Mouse (Mus musculus): ENCODE measurements around the gene Cdkal1. TPM values are rescaled to one million over a fixed set of nuclear protein-coding genes. Genes with fewer than 3 reads are reported as not detected.

Gene Cdkal1
- polyA plus RNA-seq, 1 experiment from 2014 or later = 33.9 TPM

- WGBS = 80% methylated on average over 5 of the region's 5 CpGs
- H3K9ac ChIP-seq = no peak overlapping the region
- H3K9me3 ChIP-seq = no peaks in the 10 kb centered on the region
- no peaks in the 10 kb centered on the region for H3K27me3 ChIP-seq
- no peak overlapping the region for H3K4me3 ChIP-seq (replicated peaks)
- H3K4me1 ChIP-seq = no peaks in the 10 kb centered on the region
- no peaks in the 10 kb centered on the region for H3K36me3 ChIP-seq (replicated peaks)
- H3K4me2 ChIP-seq = no peak overlapping the region
- no peak for ATAC-seq (ENCODE audit: low FRiP score)
- no peak overlapping the region for H3K27ac ChIP-seq
These were observed 455.6 kb downstream of the Cdkal1 start for GRCm38 (mm10) chr13:29399908-29400307.

GRCm38 (mm10) chr13:29398456-29398855 lies 457.0 kb downstream of the Cdkal1 start:
- 45% methylated on average over 2 of the region's 2 CpGs for WGBS
- Histone ChIP-seq H3K27me3 (no peaks in the 10 kb centered on the region), H3K4me2 (no peak overlapping the region), H3K9me3 (no peaks in the 10 kb centered on the region), H3K4me3 (replicated peaks) (no peak overlapping the region), H3K9ac (no peak overlapping the region), H3K36me3 (replicated peaks) (no peaks in the 10 kb centered on the region), H3K4me1 (no peaks in the 10 kb centered on the region), H3K27ac (no peak overlapping the region)
- no peak for ATAC-seq (ENCODE audit: low FRiP score)

DNA sequence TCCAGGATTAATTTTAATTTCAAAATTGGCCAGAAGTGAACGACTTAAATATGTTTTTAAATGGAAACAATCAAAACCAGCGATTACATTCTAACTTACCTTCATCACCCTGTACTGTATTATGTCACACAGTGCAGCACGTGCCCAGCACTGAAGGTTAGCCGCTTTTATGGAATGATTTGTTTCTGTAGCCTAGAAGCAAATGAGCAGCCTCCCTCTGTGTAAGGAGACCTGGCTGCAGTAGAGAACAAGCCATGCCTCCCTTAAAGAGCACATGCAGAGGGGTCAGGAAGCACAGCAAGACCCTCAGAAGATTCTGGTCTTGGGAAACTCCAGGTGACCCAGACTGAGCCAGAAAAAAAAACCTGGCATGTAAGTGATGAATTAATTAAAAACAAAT lies 459.8 kb downstream of the Cdkal1 start:
- Histone ChIP-seq H3K4me1 (no peaks in the 10 kb centered on the region), H3K9me3 (no peaks in the 10 kb centered on the region), H3K9ac (no peak overlapping the region), H3K27ac (no peak overlapping the region), H3K4me2 (no peak overlapping the region), H3K4me3 (replicated peaks) (no peak overlapping the region), H3K36me3 (replicated peaks) (no peaks in the 10 kb centered on the region), H3K27me3 (no peaks in the 10 kb centered on the region)
- no peak for ATAC-seq (ENCODE audit: low FRiP score)
- 85% methylated on average over 4 of the region's 4 CpGs for WGBS

DNA sequence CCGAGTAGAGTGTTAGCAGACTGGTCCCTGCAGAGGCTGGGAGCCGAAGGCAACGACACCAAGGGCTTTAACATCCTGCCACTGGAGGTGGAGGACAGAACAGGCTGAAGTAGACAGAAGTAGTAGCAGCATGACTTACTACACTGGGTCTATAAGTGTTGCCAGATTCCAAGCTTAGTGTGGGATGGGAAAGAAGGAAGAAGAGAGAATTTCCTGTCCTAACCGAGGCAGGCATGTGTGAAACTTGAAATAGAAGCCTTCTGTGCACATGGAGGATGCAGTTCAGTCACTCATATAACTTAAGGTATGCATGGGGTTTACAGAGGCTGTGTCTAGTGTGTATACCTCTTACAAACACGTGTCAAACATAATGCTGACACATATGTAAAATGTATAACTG lies 465.4 kb downstream of the Cdkal1 start:
- no peak overlapping the region for H3K27ac ChIP-seq
- H3K4me1 ChIP-seq = no peaks in the 10 kb centered on the region
- no peak overlapping the region for H3K4me3 ChIP-seq (replicated peaks)
- WGBS = 90% methylated on average over 5 of the region's 5 CpGs
- H3K4me2 ChIP-seq = no peak overlapping the region
- no peak overlapping the region for H3K9ac ChIP-seq
- no peaks in the 10 kb centered on the region for H3K9me3 ChIP-seq
- ATAC-seq (ENCODE audit: low FRiP score) = no peak
- no peaks in the 10 kb centered on the region for H3K27me3 ChIP-seq
- H3K36me3 ChIP-seq (replicated peaks) = no peaks in the 10 kb centered on the region

DNA sequence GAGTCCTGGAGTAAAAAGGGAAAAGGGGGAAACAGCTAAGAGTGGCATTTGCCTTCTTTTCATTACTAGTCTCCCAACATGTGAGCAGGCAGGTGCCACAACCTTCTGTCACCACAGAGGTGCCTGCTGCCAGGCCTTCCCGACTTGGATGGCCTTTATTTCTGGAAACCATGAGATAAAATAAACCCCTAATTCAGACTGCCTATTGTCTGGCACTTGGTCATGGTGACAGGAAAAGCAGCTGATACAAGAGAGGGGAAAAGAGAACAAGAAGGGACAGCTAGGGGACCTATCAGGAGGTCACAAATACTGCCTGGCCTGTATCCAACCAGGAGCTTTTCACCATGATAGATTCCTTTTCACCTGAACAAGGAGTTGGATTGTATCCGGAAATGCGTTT lies 466.6 kb downstream of the Cdkal1 start:
- H3K27me3 ChIP-seq = no peaks in the 10 kb centered on the region
- WGBS = 86% methylated on average over 3 of the region's 3 CpGs

DNA sequence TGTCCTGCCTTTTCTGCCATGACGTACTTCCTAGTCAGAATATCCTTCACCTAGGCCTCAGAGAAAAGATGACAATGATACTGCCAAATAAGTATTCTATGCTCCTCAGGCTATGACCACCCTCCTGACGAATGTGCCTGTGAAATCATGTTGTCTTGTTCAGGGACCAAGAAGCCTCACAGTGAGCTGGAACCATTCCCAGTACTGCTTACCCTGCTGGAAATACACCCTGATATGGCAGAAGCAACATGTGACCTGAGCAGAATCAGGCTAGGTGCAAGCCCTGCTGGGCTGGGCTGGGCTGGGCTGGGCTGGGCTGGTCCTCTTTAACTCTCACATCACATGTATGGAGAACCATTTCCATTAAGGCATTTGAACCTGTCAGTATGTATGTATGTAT lies 477.9 kb downstream of the Cdkal1 start:
- Histone ChIP-seq H3K27ac (peak overlapping the region; percentile 46; the same call in 1 of the 2 replicates), H3K36me3 (replicated peaks) (no peaks in the 10 kb centered on the region), H3K9ac (no peak overlapping the region), H3K9me3 (no peaks in the 10 kb centered on the region), H3K4me2 (no peak overlapping the region), H3K27me3 (no peaks in the 10 kb centered on the region), H3K4me1 (peaks cover 20% of the 10 kb centered on the region), H3K4me3 (replicated peaks) (no peak overlapping the region)
- ATAC-seq (ENCODE audit: low FRiP score) = no peak
- 88% methylated on average over 2 of the region's 2 CpGs for WGBS

More for the DNA sequence above, 466.6 kb downstream of the Cdkal1 start:
- H3K27ac ChIP-seq = no peak overlapping the region
- no peaks in the 10 kb centered on the region for H3K9me3 ChIP-seq
- no peak overlapping the region for H3K9ac ChIP-seq
- H3K4me3 ChIP-seq (replicated peaks) = no peak overlapping the region
- no peak overlapping the region for H3K4me2 ChIP-seq
- no peak for ATAC-seq (ENCODE audit: low FRiP score)
- no peaks in the 10 kb centered on the region for H3K4me1 ChIP-seq
- H3K36me3 ChIP-seq (replicated peaks) = no peaks in the 10 kb centered on the region

DNA sequence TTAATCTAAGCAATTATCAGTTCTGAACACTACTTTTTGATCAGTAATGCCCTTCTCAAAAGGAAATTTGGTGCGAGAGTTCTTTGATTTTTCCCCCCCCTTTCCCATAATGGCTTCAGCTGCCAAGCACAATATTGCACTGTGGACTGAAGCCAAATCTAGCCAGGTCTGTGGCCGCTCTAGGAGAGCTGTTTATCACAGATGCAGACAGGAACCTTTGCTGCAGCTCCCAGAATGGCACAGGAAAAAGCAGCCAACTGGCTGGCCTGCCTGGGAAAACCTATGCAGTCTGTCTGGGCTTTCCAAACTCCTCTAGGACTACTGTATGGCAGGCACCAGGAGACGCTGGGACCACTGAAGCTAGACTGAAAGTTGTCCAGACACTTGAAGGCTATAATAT lies 483.6 kb downstream of the Cdkal1 start:
- H3K9ac ChIP-seq = no peak overlapping the region
- 19% methylated on average over 3 of the region's 3 CpGs for WGBS

GRCm38 (mm10) chr13:29371466-29371771 lies 484.1 kb downstream of the Cdkal1 start:
- Histone ChIP-seq H3K27ac (peak overlapping the region; percentile 97), H3K4me1 (peaks cover 51% of the 10 kb centered on the region), H3K4me2 (peak overlapping the region; percentile 26), H3K9me3 (no peaks in the 10 kb centered on the region), H3K9ac (0 out of 2 replicates have a peak overlapping the region, but pooled peaks have one; percentile 12), H3K27me3 (no peaks in the 10 kb centered on the region), H3K4me3 (replicated peaks) (no peak overlapping the region), H3K36me3 (replicated peaks) (no peaks in the 10 kb centered on the region)
- 4% methylated on average over 4 of the region's 4 CpGs for WGBS
- peak; percentile 74 for ATAC-seq (ENCODE audit: low FRiP score)

More for the DNA sequence above, 483.6 kb downstream of the Cdkal1 start:
- Histone ChIP-seq H3K9me3 (no peaks in the 10 kb centered on the region), H3K4me3 (replicated peaks) (no peak overlapping the region), H3K27me3 (no peaks in the 10 kb centered on the region), H3K27ac (peak overlapping the region; percentile 97), H3K4me2 (no peak overlapping the region), H3K36me3 (replicated peaks) (no peaks in the 10 kb centered on the region), H3K4me1 (peaks cover 54% of the 10 kb centered on the region)
- ATAC-seq (ENCODE audit: low FRiP score) = peak; percentile 44; the same call in 1 of the 2 replicates

- Histone ChIP-seq H3K4me1 (peaks cover 50% of the 10 kb centered on the region), H3K36me3 (replicated peaks) (no peaks in the 10 kb centered on the region), H3K27me3 (no peaks in the 10 kb centered on the region), H3K27ac (peak overlapping the region; percentile 97), H3K4me3 (replicated peaks) (no peak overlapping the region), H3K9ac (0 out of 2 replicates have a peak overlapping the region, but pooled peaks have one; percentile 12), H3K4me2 (peak overlapping the region; percentile 26), H3K9me3 (no peaks in the 10 kb centered on the region)
- peak; percentile 93 for ATAC-seq (ENCODE audit: low FRiP score)
- under 1% methylated on average over 5 of the region's 5 CpGs for WGBS
These were observed 484.6 kb downstream of the Cdkal1 start for GRCm38 (mm10) chr13:29370731-29371465.

GRCm38 (mm10) chr13:29368806-29369205 lies 486.7 kb downstream of the Cdkal1 start:
- Histone ChIP-seq H3K9ac (no peak overlapping the region), H3K9me3 (no peaks in the 10 kb centered on the region), H3K4me2 (no peak overlapping the region), H3K4me1 (peaks cover 62% of the 10 kb centered on the region), H3K27me3 (no peaks in the 10 kb centered on the region), H3K36me3 (replicated peaks) (no peaks in the 10 kb centered on the region), H3K4me3 (replicated peaks) (no peak overlapping the region), H3K27ac (no peak overlapping the region)
- WGBS = 60% methylated on average over 6 of the region's 6 CpGs
- ATAC-seq (ENCODE audit: low FRiP score) = no peak

GRCm38 (mm10) chr13:29364901-29365625 lies 490.4 kb downstream of the Cdkal1 start:
- peak; percentile 59; the same call in 1 of the 2 replicates for ATAC-seq (ENCODE audit: low FRiP score)
- Histone ChIP-seq H3K27ac (peak overlapping the region; percentile 68), H3K4me3 (replicated peaks) (no peak overlapping the region), H3K36me3 (replicated peaks) (no peaks in the 10 kb centered on the region), H3K4me1 (peaks cover 36% of the 10 kb centered on the region), H3K27me3 (no peaks in the 10 kb centered on the region), H3K9me3 (no peaks in the 10 kb centered on the region), H3K4me2 (peak overlapping the region; percentile 13; the same call in 1 of the 2 replicates), H3K9ac (no peak overlapping the region)
- 67% methylated on average over 13 of the region's 13 CpGs for WGBS

GRCm38 (mm10) chr13:29364009-29364408 lies 491.5 kb downstream of the Cdkal1 start:
- Histone ChIP-seq H3K9me3 (0 out of 2 replicates have a peak, but pooled peaks cover 5% of the 10 kb centered on the region), H3K4me1 (peaks cover 30% of the 10 kb centered on the region), H3K27me3 (no peaks in the 10 kb centered on the region), H3K4me3 (replicated peaks) (no peak overlapping the region), H3K9ac (no peak overlapping the region), H3K4me2 (no peak overlapping the region), H3K36me3 (replicated peaks) (no peaks in the 10 kb centered on the region), H3K27ac (peak overlapping the region; percentile 66)
- WGBS = 8% methylated on average over 6 of the region's 6 CpGs
- peak; percentile 47; the same call in 1 of the 2 replicates for ATAC-seq (ENCODE audit: low FRiP score)
